Mouse (Mus musculus) embryonic stem cell, embryonic (primary cell): ENCODE results near the gene Cspg5.

Experiments
- CTCF ChIA-PET, 4 experiments: fragments of 300-600 bp in 2 of 4; fragments of 350-600 bp in 2 of 4; sonication (Branson Sonifier 250); formaldehyde crosslinking; loops; one replicate each; lab custom pipeline; 2022; ENCODE audit warnings: inconsistent platforms in 2 of 4; lab: Charles Lee
- POLR2A ChIA-PET, 4 experiments: fragments of 300-600 bp in 2 of 4; fragments of 350-600 bp in 2 of 4; sonication (Branson Sonifier 250); formaldehyde crosslinking; loops; one replicate each; lab custom pipeline; 2022; ENCODE audit warnings: antibody characterized with exemption in 4 of 4, inconsistent platforms in 1 of 4; lab: Charles Lee

Cspg5 gene

DNA sequence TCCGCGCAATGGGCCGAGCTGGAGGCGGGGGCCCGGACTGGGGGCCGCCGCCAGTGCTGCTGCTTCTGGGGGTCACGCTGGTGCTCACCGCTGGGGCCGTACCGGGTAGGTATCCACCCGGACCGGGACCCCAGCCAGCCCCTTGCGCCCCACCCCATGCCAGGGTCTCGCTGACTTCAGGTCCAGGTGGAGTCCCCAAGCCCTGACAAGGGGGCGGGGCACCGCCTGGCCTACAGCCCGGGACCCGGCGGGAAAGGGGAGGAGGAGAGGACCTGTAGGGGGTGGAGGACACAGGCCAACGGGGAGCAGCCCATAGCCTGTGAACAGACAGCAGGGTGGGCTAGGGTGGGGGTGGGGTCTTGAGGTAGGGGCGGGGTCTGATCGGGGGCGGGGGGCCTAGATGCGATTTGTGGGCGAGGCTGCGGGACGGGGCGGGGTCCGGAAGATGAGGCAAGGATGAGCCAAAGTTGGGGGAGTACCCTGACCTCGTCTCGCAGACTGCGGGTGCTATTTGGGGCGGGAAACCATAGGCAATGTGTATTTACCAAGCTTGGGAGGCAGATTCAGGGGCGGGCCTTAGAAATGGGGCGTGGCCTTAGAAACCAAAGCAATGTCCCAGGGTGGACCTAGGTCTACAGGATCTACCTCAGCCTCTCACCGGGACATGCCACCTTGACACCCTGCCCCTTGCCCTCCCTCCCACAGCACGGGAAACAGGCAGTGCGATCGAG, 2.2 kb downstream of the Cspg5 start:
- ChIA-PET CTCF (interaction anchor here in 3 of 4 experiments (0.5 to 1.2 kb wide), 4 partner anchors 30 to 154 kb away, joined by 3 read pairs; no protein-coding TSS in a partner anchor), POLR2A (interaction anchor here in 3 of 4 experiments (0.5 to 1.5 kb wide), 16 partner anchors 12 to 315 kb away, joined by 3 to 8 read pairs (median 3); partner anchors contain the start of genes Elp6 (in 1 of the 3) and Map4 (in 1 of the 3))

DNA sequence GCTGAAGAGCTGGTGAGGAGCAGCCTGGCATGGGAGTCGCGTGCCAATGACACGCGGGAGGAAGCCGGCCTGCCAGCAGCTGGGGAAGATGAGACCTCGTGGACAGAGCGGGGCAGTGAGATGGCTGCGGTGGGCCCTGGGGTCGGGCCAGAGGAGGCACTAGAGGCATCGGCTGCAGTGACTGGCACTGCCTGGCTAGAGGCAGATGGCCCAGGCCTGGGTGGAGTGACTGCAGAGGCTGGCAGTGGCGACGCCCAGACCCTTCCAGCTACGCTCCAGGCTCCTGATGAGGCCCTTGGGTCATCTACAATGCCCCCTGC, 2.7 kb downstream of the Cspg5 start:
- ChIA-PET POLR2A (interaction anchor here in 3 of 4 experiments (0.6 to 1.5 kb wide), 15 partner anchors 11 to 315 kb away, joined by 3 to 8 read pairs (median 3); partner anchors contain the start of genes Elp6 (in 1 of the 3) and Map4 (in 1 of the 3)), CTCF (interaction anchor here in 3 of 4 experiments (0.5 to 1.2 kb wide), 4 partner anchors 30 to 154 kb away, joined by 3 read pairs; no protein-coding TSS in a partner anchor)

DNA sequence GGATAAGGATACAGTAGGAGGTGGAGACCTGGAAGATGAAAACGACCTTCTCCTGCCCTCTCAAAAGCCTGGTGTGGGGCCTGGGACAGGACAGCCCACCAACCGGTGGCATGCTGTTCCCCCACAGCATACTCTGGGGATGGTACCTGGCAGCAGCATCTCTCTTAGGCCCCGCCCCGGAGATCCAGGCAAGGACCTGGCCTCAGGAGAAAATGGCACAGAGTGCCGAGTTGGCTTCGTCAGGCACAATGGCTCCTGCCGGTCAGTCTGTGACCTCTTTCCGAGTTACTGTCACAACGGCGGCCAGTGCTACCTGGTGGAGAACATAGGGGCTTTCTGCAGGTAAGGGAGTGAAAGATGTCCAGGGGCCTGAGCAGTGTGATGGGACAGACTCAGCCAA, 3.5 kb downstream of the Cspg5 start:
- ChIA-PET POLR2A (interaction anchor here in 2 of 4 experiments (1.0 to 1.4 kb wide), 3 partner anchors 11 to 22 kb away, joined by 3 to 4 read pairs (median 4); no protein-coding TSS in a partner anchor), CTCF (interaction anchor here in 1 of 4 experiments (1.2 kb wide), 1 partner anchor 29 kb away, joined by 3 read pairs; no protein-coding TSS in a partner anchor)

DNA sequence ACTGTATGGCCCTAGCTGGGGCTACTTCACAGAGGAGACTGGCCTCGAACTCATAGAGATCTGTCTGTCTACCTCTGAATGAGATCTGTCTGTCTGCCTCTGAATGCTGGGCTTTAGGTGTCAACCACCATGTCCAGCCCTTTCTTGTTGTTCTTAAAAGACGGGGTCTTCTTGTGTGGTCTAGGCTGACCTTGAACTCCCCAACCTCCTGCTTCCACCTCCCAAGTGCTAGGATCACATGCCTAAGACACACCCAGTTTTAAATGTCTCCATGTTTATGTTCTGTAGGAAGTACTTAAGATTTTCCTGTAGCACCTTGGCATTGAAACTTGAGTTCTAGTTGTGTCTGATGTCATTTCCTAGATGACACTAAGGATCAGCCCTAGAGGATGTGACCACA, 5.3 kb downstream of the Cspg5 start:
- CTCF ChIA-PET: no interaction called here
- POLR2A ChIA-PET: interaction anchor here in 3 of 4 experiments (0.8 to 2.8 kb wide), 9 partner anchors 9 to 48 kb away, joined by 3 to 16 read pairs (median 4); no protein-coding TSS in a partner anchor

DNA sequence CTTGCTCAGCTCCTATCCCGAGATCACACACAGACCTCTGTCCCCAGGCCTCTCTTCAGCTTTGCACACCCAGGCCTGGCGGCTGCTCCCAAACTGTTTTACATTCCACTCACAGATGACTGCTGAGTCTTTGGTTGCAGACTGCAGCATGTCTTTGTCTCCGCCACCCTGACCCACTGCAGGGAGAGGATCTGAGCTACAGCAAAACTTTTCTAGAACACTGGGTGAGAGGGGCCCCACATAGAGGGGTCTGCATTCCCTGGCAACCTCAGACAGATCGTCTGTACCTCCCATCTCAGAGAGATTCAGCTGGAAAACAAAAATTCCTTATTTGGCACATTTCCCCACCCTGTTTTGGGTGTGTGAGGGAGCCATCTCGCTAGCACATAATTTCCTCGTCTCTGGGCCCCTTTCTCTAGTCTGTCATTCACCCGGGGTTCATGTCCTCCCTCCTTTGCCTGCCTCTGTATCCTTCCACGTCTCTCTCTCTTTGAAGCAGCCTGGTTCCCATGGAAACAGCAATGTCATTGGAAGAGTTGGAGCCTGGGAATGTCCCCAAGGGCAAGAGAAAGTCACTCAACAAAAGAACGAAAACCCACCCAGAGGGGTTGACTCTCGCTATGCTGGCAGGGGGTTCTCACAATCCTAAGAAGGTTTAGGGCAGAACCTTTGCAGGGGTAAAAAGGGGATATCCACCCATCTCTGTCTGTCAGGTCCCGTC, 6.4 kb downstream of the Cspg5 start:
- ChIA-PET CTCF (interaction anchor here in 2 of 4 experiments (0.8 to 1.7 kb wide), 5 partner anchors 25 to 55 kb away, joined by 3 to 11 read pairs (median 3); partner anchors contain the start of gene Elp6 (in 1 of the 2)), POLR2A (interaction anchor here (0.6 to 2.8 kb wide), 25 partner anchors 8 to 349 kb away, joined by 3 to 16 read pairs (median 4); partner anchors contain the start of gene Elp6 (in 1 of the 4))

DNA sequence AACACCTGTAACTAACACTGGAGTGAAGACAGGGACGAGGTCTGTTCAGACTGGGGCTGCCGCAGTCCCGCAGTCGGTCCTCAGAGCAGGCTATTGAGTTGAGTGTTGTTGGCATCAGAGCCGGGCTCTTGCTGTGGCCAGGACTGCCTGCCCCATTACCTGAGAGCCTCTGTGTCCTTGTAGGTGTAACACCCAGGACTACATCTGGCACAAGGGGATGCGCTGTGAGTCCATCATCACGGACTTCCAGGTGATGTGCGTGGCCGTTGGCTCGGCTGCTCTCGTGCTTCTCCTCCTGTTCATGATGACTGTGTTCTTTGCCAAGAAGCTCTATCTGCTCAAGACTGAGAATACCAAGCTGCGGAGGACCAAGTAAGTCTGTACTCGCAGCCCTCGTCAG, 7.2 kb downstream of the Cspg5 start:
- POLR2A ChIA-PET: interaction anchor here in 2 of 4 experiments (0.6 to 2.8 kb wide), 15 partner anchors 8 to 119 kb away, joined by 3 to 16 read pairs (median 3); partner anchors contain the start of gene Elp6 (in 1 of the 2)
- CTCF ChIA-PET: interaction anchor here in 2 of 4 experiments (0.8 to 1.7 kb wide), 4 partner anchors 25 to 54 kb away, joined by 3 to 11 read pairs (median 4); partner anchors contain the start of gene Elp6 (in 1 of the 2)

DNA sequence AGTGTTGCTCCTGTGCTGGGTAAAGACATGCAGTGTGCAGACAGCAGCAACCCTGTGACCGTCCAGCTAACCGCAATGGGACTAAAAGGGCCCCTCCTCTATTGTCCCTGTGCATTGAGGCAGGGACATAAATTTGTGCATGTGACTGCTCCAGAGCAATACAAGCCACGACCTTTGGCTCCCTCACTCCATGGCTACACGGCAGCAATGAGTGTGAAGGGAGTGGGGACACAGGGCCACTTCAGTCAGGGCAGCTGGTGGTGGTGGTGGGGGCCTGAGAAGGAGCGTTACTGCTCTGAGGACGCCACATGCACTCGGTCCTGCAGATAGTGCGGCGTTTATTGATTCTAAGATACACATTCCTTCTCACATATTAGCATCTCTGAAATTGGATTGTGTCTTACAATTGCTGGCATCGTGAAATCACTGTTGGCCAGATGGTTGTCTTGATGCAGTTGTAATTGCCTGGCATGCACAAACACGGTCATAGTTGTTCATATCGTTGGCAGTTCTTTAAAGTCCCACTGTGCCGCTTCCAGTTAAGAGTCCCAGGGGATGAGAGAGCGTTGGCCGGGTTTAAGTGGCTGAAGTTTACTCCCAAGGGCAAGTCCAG, 11.9 kb downstream of the Cspg5 start:
- CTCF ChIA-PET: no interaction called here
- POLR2A ChIA-PET: interaction anchor here in 1 of 4 experiments (0.5 to 1.4 kb wide), 3 partner anchors 11 to 290 kb away, joined by 3 to 6 read pairs (median 3); no protein-coding TSS in a partner anchor

DNA sequence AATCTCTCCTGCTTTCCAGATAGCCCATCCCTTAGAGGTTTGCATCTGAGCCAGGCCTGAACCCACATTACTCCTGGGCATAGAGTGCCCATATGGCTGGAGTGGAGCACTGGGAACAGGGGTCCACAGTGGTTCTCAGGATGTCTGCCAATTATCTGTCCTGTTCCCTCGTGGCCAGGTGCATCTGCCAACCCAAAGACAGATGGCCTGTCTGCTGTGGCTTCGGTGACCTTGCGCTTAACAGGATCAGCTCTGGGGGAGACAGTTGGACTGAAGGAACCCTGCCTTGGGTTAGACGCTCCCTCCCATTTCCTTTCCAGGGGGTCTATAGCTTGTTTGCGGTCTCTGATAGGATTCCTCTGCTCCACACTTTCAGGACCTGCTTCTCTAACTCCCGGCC, 15.1 kb downstream of the Cspg5 start:
- ChIA-PET CTCF (interaction anchor here in 3 of 4 experiments (0.7 to 1.2 kb wide), 3 partner anchors 17 to 46 kb away, joined by 3 to 18 read pairs (median 4); partner anchors contain the start of gene Elp6 (in 1 of the 3)), POLR2A (interaction anchor here in 2 of 4 experiments (0.8 to 3.4 kb wide), 10 partner anchors 8 to 127 kb away, joined by 3 to 16 read pairs (median 4); partner anchors contain the start of gene Cspg5 (in 1 of the 2))

DNA sequence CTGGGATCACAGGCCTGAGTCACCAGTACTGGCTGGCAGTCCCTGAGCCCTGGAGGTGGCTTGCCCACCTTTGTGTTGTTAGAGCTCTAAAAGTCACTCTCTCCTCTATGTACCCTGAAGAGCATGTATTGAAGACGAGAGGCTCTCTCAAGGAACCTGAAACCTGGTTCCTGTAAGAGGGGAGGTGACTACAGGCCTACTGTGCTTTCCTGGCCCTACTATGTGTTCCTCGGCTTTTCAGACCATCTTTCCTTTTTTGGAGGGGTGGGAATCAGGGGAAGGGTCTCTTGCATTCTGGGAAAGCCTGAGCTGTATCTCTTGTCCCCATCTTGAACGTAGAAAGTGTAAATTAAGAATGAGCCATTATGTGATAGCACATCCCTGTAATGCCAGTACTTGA, 15.5 kb downstream of the Cspg5 start:
- ChIA-PET POLR2A (interaction anchor here in 3 of 4 experiments (0.6 to 3.4 kb wide), 9 partner anchors 8 to 1177 kb away, joined by 3 to 16 read pairs (median 4); partner anchors contain the start of gene Cspg5 (in 1 of the 3)), CTCF (interaction anchor here in 3 of 4 experiments (1.0 to 1.3 kb wide), 3 partner anchors 17 to 45 kb away, joined by 3 to 18 read pairs (median 4); partner anchors contain the start of gene Elp6 (in 1 of the 3))

DNA sequence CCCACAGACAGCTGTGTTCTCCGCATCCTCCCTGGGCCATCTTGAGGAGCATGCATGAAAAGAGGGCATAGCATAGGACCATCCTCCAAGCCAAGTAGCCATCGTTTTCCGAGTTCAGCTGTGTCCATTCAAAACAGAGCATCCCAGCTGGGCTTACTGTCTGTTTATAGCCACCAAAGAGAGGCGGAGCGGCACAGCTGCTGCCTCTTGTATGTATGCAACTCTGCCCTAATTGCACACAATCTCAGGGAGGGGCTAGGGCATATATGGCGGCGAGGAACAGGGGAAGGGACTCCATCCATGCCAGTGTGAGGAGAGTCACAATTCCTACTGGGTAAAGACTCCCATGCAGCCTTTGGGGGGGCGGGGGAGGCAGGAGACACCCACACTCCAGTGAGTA, 19.6 kb downstream of the Cspg5 start:
- CTCF ChIA-PET: interaction anchor here in 3 of 4 experiments (0.6 to 1.9 kb wide), 4 partner anchors 12 to 169 kb away, joined by 3 to 6 read pairs (median 4); no protein-coding TSS in a partner anchor
- POLR2A ChIA-PET: interaction anchor here in 1 of 4 experiments (1.5 to 1.8 kb wide), 2 partner anchors 14 to 41 kb away, joined by 4 read pairs; no protein-coding TSS in a partner anchor

DNA sequence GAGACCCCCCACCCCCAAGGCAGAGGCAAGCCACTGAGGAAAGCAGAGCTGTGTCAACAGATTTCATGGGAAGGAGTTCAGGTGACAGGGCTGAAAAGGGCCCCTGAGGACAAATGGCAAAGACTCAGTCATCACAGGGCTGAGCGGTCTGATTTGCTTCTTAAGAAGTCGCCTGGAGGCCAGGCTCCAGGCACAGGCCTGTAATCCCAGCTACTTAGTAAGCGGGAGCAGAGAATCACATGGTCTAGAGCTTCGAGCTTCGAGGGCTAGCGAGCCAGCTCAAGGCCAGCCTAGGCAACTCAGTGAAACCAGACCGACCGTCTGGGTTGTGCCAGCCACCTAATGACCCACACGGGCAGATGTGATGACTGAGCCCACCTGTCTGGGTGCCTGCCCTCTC, 21.4 kb downstream of the Cspg5 start:
- ChIA-PET POLR2A (interaction anchor here (0.6 to 3.4 kb wide), 5 partner anchors 11 to 25 kb away, joined by 3 to 14 read pairs (median 4); no protein-coding TSS in a partner anchor), CTCF (interaction anchor here in 2 of 4 experiments (0.6 to 1.0 kb wide), 2 partner anchors 11 to 1526 kb away, joined by 4 read pairs; no protein-coding TSS in a partner anchor)

DNA sequence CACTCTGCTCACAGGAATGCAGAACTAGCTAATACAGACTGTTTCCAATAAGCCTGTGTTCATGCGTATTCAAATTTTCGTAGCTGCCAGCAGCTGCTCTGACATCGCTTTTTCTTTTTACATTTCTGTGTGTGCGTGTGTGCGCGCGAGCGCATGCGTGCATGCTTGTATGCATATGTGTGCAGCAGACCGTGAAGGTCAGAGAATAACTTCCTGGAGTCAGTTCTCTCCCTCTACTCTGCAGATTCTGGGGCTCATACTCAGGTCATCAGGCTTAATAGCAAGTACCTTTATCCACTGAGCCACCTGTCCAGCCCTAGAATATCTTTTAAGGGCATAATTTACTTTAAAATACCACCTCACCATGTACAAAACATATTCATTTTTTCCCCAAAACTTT, 24.8 kb downstream of the Cspg5 start:
- POLR2A ChIA-PET: interaction anchor here in 2 of 4 experiments (0.9 to 2.1 kb wide), 7 partner anchors 10 to 135 kb away, joined by 3 to 11 read pairs (median 4); partner anchors contain the start of gene Elp6 (in 1 of the 2)
- CTCF ChIA-PET: interaction anchor here in 1 of 4 experiments (1.1 to 1.3 kb wide), 2 partner anchors 29 to 65 kb away, joined by 3 to 4 read pairs; partner anchors contain the start of gene Scap

DNA sequence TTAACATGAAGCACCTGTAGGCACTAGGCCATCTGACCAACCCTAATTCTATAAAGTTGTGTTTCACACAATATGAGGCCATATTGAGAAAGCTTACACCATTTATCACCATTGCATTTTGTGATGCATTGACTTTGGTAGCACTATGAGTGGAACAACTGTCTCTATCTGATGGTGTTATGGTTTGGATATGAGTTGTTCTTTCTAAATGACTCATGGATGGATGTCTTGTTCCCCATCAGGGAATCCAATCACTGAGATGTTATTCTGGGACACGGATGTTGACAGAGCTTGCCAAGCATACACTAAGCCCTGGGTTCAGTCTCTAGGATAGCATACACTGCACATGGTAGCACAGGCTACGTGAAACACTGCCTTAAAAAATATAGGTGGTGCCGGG, 28.7 kb downstream of the Cspg5 start:
- POLR2A ChIA-PET: interaction anchor here in 1 of 4 experiments (1.1 to 1.2 kb wide), 2 partner anchors 21 to 28 kb away, joined by 3 read pairs; no protein-coding TSS in a partner anchor
- CTCF ChIA-PET: interaction anchor here in 1 of 4 experiments (0.6 kb wide), 1 partner anchor 153 kb away, joined by 3 read pairs; no protein-coding TSS in a partner anchor

DNA sequence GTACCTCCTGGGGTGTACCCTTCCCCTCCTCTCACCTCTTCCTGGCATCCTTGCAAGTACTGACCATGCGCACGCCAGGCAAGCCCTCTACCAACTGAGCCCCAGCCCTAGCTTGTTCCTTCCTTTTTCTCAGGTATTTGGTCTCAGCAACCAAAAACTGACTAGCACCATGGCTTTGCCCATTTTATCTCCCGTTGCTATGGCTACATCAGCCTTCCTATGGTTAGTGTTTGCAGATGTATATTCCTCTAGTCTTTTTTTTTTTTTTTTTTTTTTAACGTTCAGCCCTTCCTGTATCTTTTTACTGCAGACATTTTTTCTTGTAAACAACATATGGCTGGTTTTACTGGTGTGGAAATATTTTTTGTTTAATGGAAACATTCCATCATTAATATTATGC, 29.9 kb downstream of the Cspg5 start:
- ChIA-PET CTCF (interaction anchor here in 2 of 4 experiments (0.7 to 0.8 kb wide), 3 partner anchors 24 to 374 kb away, joined by 3 to 6 read pairs (median 5); no protein-coding TSS in a partner anchor), POLR2A (interaction anchor here in 1 of 4 experiments (0.6 to 1.2 kb wide), 3 partner anchors 20 to 41 kb away, joined by 3 read pairs; no protein-coding TSS in a partner anchor)

DNA sequence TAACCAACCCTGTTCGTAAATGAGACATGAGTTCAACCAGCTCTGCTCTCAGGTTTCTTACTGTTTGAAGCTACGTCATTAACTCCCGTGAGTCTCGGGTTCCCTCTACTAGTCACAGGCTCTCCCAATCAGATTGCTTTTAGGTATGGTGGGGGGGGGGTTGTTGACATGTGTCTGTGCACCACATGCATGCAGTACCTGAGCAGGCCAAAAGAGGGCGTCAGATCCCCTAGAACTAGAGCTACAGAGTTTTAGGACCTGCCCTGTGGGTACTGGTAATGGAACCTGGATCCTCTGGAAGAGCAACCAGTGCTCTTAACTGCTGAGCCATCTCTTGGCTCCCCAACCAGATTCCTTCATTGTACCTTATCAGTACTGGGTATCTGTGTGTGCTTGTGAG, 32.3 kb downstream of the Cspg5 start:
- POLR2A ChIA-PET: interaction anchor here (0.6 to 2.3 kb wide), 31 partner anchors 8 to 349 kb away, joined by 3 to 14 read pairs (median 4); partner anchors contain the start of genes Elp6 (in 3 of the 4) and Ptpn23 (in 1 of the 4)
- CTCF ChIA-PET: interaction anchor here (0.6 to 4.3 kb wide), 55 partner anchors 8 to 1879 kb away, joined by 3 to 36 read pairs (median 4); partner anchors contain the start of genes Scap (in 2 of the 4), Atrip (in 1 of the 4), Dhx30 (in 1 of the 4) and Elp6 (in 1 of the 4)

DNA sequence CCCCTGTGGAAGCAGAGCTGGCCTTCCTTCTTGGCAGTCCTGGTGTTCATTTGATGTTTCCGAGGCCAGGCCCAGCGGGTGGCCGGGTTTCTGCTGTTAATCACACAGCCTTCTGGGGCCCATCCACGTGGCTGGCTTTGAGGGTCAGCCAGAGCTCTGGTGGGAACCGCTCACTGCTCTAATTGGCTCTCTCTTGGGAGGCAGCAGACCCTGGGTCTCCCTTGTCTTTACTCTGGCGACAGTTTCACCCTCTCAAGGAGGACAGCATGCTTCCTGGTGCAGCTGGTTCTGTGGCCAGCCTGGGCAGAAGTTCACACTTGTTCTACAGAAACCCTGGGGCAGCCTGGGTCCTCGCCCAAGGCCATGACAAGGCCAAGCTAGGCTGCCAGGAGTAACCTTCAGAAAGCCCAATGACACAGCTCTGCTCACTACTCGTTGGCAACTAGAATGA, 33.9 kb downstream of the Cspg5 start:
- ChIA-PET POLR2A (interaction anchor here in 2 of 4 experiments (0.9 to 1.5 kb wide), 2 partner anchors 131 to 401 kb away, joined by 3 to 4 read pairs; partner anchors contain the start of gene Ptpn23 (in 1 of the 2)), CTCF (interaction anchor here in 3 of 4 experiments (0.6 to 4.3 kb wide), 6 partner anchors 17 to 330 kb away, joined by 3 to 36 read pairs (median 5); no protein-coding TSS in a partner anchor)
